Mouse (Mus musculus) heart, embryonic 11.5 days (tissue): ENCODE measurements around the gene Golga4. TPM values are rescaled to one million over a fixed set of nuclear protein-coding genes. Genes with fewer than 3 reads are reported as not detected.

Source experiments
- ATAC-seq: fragments of 200-750 bp; cut with Nextera tagmentation; replicated peaks from 2 replicates; pipeline ENCODE4 v1.8.0; 2017; ENCODE audit warnings: moderate library complexity; ENCODE audit not compliant: insufficient number of reproducible peaks, low FRiP score, low TSS enrichment
- H3K27ac ChIP-seq: fragments of 300-500 bp; sonication (generic); 2 replicates; pipeline ENCODE4 v1.5.1; 2014; ENCODE audit warnings: mild to moderate bottlenecking, low read depth, low read length
- H3K27me3 ChIP-seq: fragments of 300-500 bp; sonication (generic); 2 replicates; pipeline ENCODE4 v1.6.1; 2014; ENCODE audit warnings: mild to moderate bottlenecking, low read length, mixed read lengths; ENCODE audit not compliant: control insufficient read depth, insufficient read depth
- H3K36me3 ChIP-seq: fragments of 300-500 bp; sonication (generic); 2 replicates; pipeline ENCODE4 v1.6.1; 2014; ENCODE audit warnings: mild to moderate bottlenecking, low read length, moderate library complexity, mixed read lengths; ENCODE audit not compliant: control insufficient read depth, insufficient read depth
- H3K4me1 ChIP-seq: fragments of 300-500 bp; sonication (generic); 2 replicates; pipeline ENCODE4 v1.6.1; 2014; ENCODE audit warnings: low read length; ENCODE audit not compliant: control insufficient read depth, insufficient read depth
- H3K4me2 ChIP-seq: fragments of 300-500 bp; sonication (generic); 2 replicates; pipeline ENCODE4 v1.6.1; 2014; ENCODE audit warnings: mild to moderate bottlenecking, moderate library complexity
- H3K4me3 ChIP-seq: fragments of 300-500 bp; sonication (generic); 2 replicates; pipeline ENCODE4 v1.5.1; 2014; ENCODE audit warnings: low read depth, low read length
- H3K9ac ChIP-seq: fragments of 300-500 bp; sonication (generic); 2 replicates; pipeline ENCODE4 v1.6.1; 2014; ENCODE audit warnings: mild to moderate bottlenecking, low read depth, low read length, moderate library complexity
- H3K9me3 ChIP-seq: fragments of 300-500 bp; sonication (generic); replicated peaks from 2 replicates; pipeline ENCODE4 v1.6.1; 2016; ENCODE audit warnings: low read length; ENCODE audit not compliant: control insufficient read depth
- WGBS: fragments of 180-500 bp; shearing (Covaris S2); extraction: QIAGEN DNeasy Blood & Tissue Kit; methylation state at CpG from one replicate; pipeline ENCODE4 v1.1.7; 2014; ENCODE audit not compliant: insufficient replicate concordance; 5-methylcytosine and 5-hydroxymethylcytosine counted together
- polyA plus RNA-seq: library from polyadenylated mRNA; unstranded; fragments of >200 nt; fragmentation: Nextera tagmentation; extraction: Ambion mirVana; gene quantifications from 2 replicates; pipeline ENCODE4 v1.2.1, GENCODE M21; 2014

The Golga4 gene
- polyA plus RNA-seq, 1 experiment from 2014 or later, result 64.9 TPM

DNA sequence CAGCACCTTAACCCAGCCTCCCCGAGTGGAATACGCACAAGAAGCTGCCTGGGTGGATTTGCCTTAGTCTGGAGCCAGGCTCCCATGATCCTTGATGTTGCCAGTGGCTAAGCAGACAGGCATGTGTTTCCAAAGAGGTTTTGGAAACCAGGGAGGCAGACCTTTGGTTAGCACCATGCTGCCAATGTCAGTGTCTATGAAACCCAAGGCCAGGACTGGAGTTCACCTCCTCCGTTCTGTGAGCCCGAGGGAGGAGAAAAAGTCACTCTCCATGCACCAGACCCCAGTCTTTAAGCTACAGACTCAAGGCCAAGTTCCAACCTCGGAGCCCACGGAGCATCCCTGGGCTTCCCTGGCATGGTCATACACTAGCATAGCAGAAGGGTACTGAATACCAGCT is 115.6 kb downstream of the Golga4 start:
- H3K4me3 ChIP-seq, result no peak overlapping the region
- H3K27ac ChIP-seq, result no peak overlapping the region
- WGBS, result 81% methylated on average over 6 of the region's 6 CpGs

DNA sequence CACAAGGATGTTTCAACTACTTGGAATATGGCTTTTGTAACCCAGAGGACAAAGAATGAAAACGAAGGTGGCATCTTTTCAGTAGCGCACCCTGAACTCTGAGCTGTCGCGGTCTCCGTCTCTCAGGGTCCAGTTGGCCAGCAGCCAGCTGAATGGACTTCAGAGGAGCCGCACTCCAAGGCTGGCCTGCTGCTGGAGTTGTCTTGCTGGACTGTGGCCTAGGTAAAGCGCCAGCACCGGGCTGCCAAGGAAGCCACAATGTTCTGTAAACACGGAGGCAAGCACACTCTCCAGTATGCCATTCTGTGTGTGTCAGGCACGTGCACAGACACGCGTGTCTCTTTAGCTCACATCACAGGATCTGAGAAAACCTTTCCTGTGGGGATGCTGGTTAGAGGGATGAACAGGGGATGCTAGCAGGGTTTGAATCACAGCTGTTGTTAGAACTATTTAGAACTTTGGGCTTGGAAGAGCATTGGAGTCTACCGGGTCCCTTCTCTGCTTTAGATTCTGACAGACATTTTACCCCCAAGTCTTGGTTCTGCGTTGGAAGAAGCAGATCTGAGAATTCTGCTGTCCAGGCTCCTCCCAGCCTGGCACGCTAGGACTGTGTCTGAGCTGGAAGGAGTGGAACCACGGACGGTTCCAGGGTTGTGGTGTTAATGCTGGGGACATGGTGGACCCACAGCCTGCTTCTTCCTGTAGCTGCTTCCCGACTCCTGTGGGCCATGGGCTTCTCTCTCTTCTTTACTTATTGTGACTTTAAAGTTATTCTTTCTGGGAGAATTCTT is 116.5 kb downstream of the Golga4 start:
- WGBS, result 80% methylated on average over 18 of the region's 18 CpGs
- Histone ChIP-seq H3K27ac (no peak overlapping the region), H3K4me3 (no peak overlapping the region), H3K9me3 (no peaks in the 10 kb centered on the region), H3K4me2 (no peak overlapping the region), H3K9ac (no peak overlapping the region), H3K27me3 (no peaks in the 10 kb centered on the region), H3K36me3 (no peaks in the 10 kb centered on the region), H3K4me1 (peaks cover 8% of the 10 kb centered on the region)
- ATAC-seq, result no peak

More for the DNA sequence above, 115.6 kb downstream of the Golga4 start:
- ATAC-seq, result no peak
- Histone ChIP-seq H3K4me1 (peaks cover 8% of the 10 kb centered on the region), H3K9me3 (no peaks in the 10 kb centered on the region), H3K27me3 (no peaks in the 10 kb centered on the region), H3K36me3 (no peaks in the 10 kb centered on the region), H3K9ac (no peak overlapping the region), H3K4me2 (no peak overlapping the region)

DNA sequence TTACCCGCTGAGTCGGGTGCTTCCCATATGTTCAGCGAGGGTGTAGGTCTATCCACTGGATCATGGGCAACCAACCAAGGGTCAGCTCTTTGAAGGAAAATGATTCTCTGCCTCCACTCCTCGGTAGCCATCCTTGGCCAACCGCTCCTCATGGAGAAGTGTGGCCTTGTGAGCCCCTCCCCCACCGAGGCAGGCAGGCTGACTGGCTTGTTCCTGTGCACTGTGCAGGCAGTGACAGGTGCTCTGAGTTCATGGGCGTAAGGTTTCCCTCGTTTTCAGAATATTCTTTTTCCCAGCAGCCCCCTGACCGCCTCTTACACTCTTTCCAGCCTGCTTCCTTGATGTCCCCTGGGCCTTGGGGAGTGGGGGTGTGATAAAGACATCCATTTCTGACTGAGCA is 117.4 kb downstream of the Golga4 start:
- no peak overlapping the region for H3K4me3 ChIP-seq
- H3K4me2 ChIP-seq, result no peak overlapping the region
- no peaks in the 10 kb centered on the region for H3K36me3 ChIP-seq
- no peaks in the 10 kb centered on the region for H3K27me3 ChIP-seq
- H3K9me3 ChIP-seq, result no peaks in the 10 kb centered on the region
- peaks cover 8% of the 10 kb centered on the region for H3K4me1 ChIP-seq
- 60% methylated on average over 9 of the region's 9 CpGs for WGBS
- H3K9ac ChIP-seq, result no peak overlapping the region
- no peak overlapping the region for H3K27ac ChIP-seq
- ATAC-seq, result no peak

DNA sequence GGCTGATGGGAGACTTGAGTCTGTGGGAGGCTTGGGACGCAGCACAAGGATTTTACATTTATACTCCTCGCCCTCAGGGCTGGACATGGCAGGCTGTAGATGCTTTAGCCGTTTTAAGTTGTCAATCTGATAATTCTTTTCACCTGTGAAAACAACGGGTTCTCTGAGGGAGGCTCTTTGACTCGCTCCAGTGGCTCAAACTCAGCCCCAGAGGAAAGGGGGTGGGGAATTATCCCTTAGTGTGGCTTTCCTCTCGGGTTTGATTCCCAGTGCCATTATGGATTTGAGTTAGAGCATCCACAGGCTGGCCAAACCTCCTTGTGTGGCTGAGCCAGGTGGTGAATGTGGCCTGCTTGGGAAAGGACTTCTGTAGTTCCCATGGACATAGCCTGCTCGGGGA is 118.1 kb downstream of the Golga4 start:
- no peak overlapping the region for H3K4me3 ChIP-seq
- ATAC-seq, result no peak
- H3K27me3 ChIP-seq, result no peaks in the 10 kb centered on the region
- no peak overlapping the region for H3K4me2 ChIP-seq
- no peak overlapping the region for H3K9ac ChIP-seq
- no peak overlapping the region for H3K27ac ChIP-seq
- WGBS, result 39% methylated on average over 7 of the region's 7 CpGs
- H3K9me3 ChIP-seq, result no peaks in the 10 kb centered on the region
- H3K36me3 ChIP-seq, result no peaks in the 10 kb centered on the region
- H3K4me1 ChIP-seq, result peaks cover 6% of the 10 kb centered on the region

DNA sequence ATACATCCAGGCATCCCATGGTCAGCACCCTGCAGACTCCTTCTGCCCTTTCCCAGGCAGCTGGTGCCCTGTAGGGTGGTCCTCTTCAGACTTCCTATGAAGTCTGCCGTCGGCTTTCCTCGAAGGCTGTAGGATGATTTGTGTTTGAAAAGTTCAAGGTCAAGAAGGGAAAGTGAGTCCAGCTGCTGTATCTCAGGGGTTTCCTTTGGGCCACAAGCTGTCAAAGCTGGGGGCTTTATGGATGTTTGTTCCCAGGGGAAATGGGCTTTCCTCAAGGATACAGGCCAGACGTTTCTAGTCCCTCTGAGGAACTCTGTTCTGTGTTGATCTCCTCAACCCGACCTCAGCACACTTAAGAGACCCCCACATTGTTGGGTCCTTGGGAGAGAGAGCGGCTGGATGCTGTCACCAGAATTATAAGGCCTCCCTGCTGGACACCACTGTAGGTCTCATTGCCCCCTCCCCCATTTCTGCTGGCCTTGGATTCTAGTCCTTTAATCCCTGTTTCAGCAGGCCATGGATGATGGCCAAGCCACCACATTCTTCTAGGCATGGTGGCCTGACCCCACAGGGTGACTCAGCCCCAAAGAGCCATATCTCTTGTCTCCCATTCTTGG is 123.8 kb downstream of the Golga4 start:
- no peak for ATAC-seq

More for the DNA sequence above, 123.8 kb downstream of the Golga4 start:
- no peak overlapping the region for H3K4me2 ChIP-seq
- H3K27me3 ChIP-seq, result no peaks in the 10 kb centered on the region
- WGBS, result 64% methylated on average over 6 of the region's 6 CpGs
- no peaks in the 10 kb centered on the region for H3K9me3 ChIP-seq
- no peak overlapping the region for H3K27ac ChIP-seq
- no peaks in the 10 kb centered on the region for H3K36me3 ChIP-seq
- no peak overlapping the region for H3K9ac ChIP-seq
- no peak overlapping the region for H3K4me3 ChIP-seq
- peaks cover 10% of the 10 kb centered on the region; the same call in 1 of the 2 replicates for H3K4me1 ChIP-seq

Other genes starting within 250 kb of the Golga4 start
- 0.08 and 0.17 TPM in 2 replicates for gene Eomes, start 28.1 kb upstream of the Golga4 start, polyA plus RNA-seq
- 8.3 and 9.9 TPM in 2 replicates for gene Itga9, start 100.4 kb downstream of the Golga4 start, polyA plus RNA-seq